Mouse (Mus musculus) heart, embryonic 15.5 days (tissue): ENCODE measurements around the gene Txndc5. TPM values are rescaled to one million over a fixed set of nuclear protein-coding genes. Genes with fewer than 3 reads are reported as not detected.

ENCODE experiments used
- ATAC-seq: fragments of 200-750 bp; cut with Nextera tagmentation; replicated peaks from 2 replicates; pipeline ENCODE4 v1.8.0; 2017; ENCODE audit warnings: low read depth, moderate TSS enrichment; ENCODE audit not compliant: insufficient number of reproducible peaks, insufficient read depth, low FRiP score
- H3K27ac ChIP-seq: fragments of 300-500 bp; sonication (generic); 2 replicates; pipeline ENCODE4 v1.5.1; 2015; ENCODE audit warnings: mild to moderate bottlenecking, inconsistent platforms
- H3K27me3 ChIP-seq: fragments of 300-500 bp; sonication (generic); 2 replicates; pipeline ENCODE4 v1.6.1; 2015; ENCODE audit warnings: inconsistent platforms
- H3K36me3 ChIP-seq: fragments of 300-500 bp; sonication (generic); 2 replicates; pipeline ENCODE4 v1.6.1; 2015; ENCODE audit warnings: mild to moderate bottlenecking, inconsistent platforms
- H3K4me1 ChIP-seq: fragments of 300-500 bp; sonication (generic); replicated peaks from 2 replicates; pipeline ENCODE4 v1.6.1; 2015; ENCODE audit warnings: inconsistent platforms
- H3K4me2 ChIP-seq: fragments of 300-500 bp; sonication (generic); 2 replicates; pipeline ENCODE4 v1.6.1; 2015; ENCODE audit warnings: inconsistent platforms, mild to moderate bottlenecking, moderate library complexity
- H3K4me3 ChIP-seq: fragments of 300-500 bp; sonication (generic); 2 replicates; pipeline ENCODE4 v1.5.1; 2015; ENCODE audit warnings: mild to moderate bottlenecking, inconsistent platforms
- H3K9ac ChIP-seq: fragments of 300-500 bp; sonication (generic); 2 replicates; pipeline ENCODE4 v1.6.1; 2015; ENCODE audit warnings: mild to moderate bottlenecking, inconsistent platforms
- H3K9me3 ChIP-seq: fragments of 300-500 bp; sonication (generic); replicated peaks from 2 replicates; pipeline ENCODE4 v1.6.1; 2016; ENCODE audit warnings: inconsistent platforms
- WGBS: fragments of 180-500 bp; shearing (Covaris S2); methylation state at CpG from one replicate; pipeline ENCODE4 v1.1.7; 2015; ENCODE audit warnings: mixed read lengths; 5-methylcytosine and 5-hydroxymethylcytosine counted together
- polyA plus RNA-seq: library from polyadenylated mRNA; unstranded; fragments of >200 nt; fragmentation: Nextera tagmentation; extraction: Ambion mirVana; gene quantifications from 2 replicates; pipeline ENCODE4 v1.2.1, GENCODE M21; 2015

Gene Txndc5
- polyA plus RNA-seq, 1 experiment from 2014 or later, result 160 TPM

DNA sequence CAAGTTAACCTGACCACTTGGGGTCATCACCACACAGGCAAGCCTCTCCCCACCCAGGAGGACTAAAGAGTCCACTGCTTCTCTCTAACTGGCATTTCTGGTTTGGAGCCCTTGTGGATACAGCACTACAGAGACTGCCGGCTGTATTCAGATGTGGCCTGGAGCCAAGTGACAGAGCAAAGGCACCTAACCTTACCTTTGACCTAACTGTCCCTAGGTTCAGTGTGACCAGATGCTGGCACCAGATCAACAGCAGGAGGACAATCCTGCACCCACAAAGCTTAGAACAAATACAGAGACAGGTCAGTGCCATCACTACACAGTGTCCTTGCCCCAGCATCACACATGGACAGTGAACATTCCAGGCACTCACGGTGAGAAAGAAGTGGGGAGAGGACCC, 2.5 kb downstream of the Txndc5 start:
- no peak for ATAC-seq
- H3K4me2 ChIP-seq, result peak overlapping the region; percentile 93
- H3K27me3 ChIP-seq, result no peaks in the 10 kb centered on the region
- WGBS, result 43% methylated on average over 2 of the region's 2 CpGs
- H3K4me3 ChIP-seq, result peak overlapping the region; percentile 99
- no peaks in the 10 kb centered on the region for H3K9me3 ChIP-seq
- no peak overlapping the region for H3K27ac ChIP-seq
- no peak overlapping the region for H3K9ac ChIP-seq
- peaks cover 17% of the 10 kb centered on the region for H3K36me3 ChIP-seq
- peaks cover 31% of the 10 kb centered on the region for H3K4me1 ChIP-seq

DNA sequence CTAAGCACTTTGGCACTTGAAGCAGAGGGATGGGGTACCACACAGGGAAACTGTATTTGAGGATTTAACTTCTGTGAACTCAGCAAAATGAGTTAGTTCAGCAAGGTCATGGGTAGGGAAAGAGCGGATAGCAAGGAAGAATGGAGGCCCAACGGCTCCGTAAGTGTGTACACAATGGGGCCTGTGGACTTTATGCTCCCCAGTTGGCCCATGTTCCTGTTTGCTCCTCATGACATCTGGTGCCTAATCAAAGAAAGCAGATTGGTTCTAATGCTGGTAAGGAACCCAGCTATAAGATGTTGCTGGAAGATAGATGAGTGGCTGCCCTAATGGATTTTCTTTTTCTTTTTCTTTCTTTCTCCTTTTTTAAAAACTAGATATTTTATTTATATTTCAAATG, 3.4 kb downstream of the Txndc5 start:
- peaks cover 31% of the 10 kb centered on the region for H3K4me1 ChIP-seq
- no peaks in the 10 kb centered on the region for H3K9me3 ChIP-seq
- WGBS, result 69% methylated on average over 3 of the region's 3 CpGs
- no peak overlapping the region for H3K4me3 ChIP-seq
- H3K36me3 ChIP-seq, result peaks cover 26% of the 10 kb centered on the region
- H3K9ac ChIP-seq, result no peak overlapping the region
- H3K27me3 ChIP-seq, result no peaks in the 10 kb centered on the region
- no peak for ATAC-seq
- H3K4me2 ChIP-seq, result peak overlapping the region; percentile 93; the same call in 1 of the 2 replicates
- H3K27ac ChIP-seq, result 0 out of 2 replicates have a peak overlapping the region, but pooled peaks have one; percentile 1

DNA sequence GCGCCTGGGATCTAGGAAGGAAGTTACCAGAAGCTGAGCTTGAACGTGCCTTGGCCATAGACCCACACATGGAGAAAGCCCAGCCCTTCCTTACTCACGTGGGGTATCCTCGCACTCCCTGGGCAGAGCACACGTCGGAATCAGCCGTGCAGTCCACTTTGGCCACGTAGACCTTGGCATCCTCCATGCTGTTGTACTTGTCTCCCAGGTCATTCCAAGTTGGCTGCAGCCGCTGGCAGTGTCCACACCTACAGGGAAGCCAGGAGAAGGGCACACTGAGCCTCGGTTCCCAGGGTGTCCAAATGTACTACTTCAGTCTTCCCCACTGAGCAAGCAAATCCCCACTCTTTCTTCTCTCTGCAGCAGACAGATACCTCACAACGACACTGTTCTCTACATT, 5.4 kb downstream of the Txndc5 start:
- peaks cover 44% of the 10 kb centered on the region for H3K36me3 ChIP-seq
- peaks cover 24% of the 10 kb centered on the region for H3K4me1 ChIP-seq
- no peak overlapping the region for H3K27ac ChIP-seq
- WGBS, result 88% methylated on average over 11 of the region's 11 CpGs
- no peak overlapping the region for H3K4me2 ChIP-seq
- H3K4me3 ChIP-seq, result no peak overlapping the region
- no peaks in the 10 kb centered on the region for H3K27me3 ChIP-seq
- ATAC-seq, result no peak
- no peaks in the 10 kb centered on the region for H3K9me3 ChIP-seq
- no peak overlapping the region for H3K9ac ChIP-seq

DNA sequence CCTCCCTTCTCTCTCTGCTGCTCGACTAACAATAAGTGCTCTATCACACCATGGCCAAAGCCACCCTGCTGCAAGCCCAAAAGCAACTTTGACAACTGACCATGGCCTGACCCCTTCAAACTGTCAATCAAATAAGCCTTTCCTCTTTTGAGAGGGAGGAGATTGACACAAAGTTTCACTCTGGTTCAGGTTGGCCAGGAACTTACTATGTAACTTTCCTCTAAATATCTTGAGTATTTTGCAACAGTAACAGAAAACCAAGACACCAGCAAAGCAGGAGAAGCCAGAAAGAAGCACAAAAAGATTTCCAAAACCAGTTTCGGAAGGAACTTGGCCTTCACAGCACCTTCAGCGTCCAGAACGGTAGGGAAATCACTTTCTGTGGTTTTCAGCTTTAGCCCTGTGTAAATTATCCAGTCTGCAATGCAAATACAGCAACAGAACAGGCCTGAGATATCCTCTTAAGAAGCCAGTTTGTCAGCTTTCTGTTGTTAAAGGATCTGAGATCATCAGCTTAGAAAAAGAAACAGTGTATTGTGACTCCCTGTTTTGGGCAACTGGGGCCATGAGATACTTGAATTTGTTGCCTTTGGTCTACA, 6.5 kb downstream of the Txndc5 start:
- H3K4me2 ChIP-seq, result no peak overlapping the region
- H3K27ac ChIP-seq, result no peak overlapping the region
- no peak for ATAC-seq
- peaks cover 53% of the 10 kb centered on the region for H3K36me3 ChIP-seq
- no peak overlapping the region for H3K4me3 ChIP-seq
- no peak overlapping the region for H3K9ac ChIP-seq
- H3K27me3 ChIP-seq, result no peaks in the 10 kb centered on the region
- H3K4me1 ChIP-seq, result peaks cover 24% of the 10 kb centered on the region
- WGBS, result 74% methylated on average over 4 of the region's 4 CpGs
- H3K9me3 ChIP-seq, result no peaks in the 10 kb centered on the region

DNA sequence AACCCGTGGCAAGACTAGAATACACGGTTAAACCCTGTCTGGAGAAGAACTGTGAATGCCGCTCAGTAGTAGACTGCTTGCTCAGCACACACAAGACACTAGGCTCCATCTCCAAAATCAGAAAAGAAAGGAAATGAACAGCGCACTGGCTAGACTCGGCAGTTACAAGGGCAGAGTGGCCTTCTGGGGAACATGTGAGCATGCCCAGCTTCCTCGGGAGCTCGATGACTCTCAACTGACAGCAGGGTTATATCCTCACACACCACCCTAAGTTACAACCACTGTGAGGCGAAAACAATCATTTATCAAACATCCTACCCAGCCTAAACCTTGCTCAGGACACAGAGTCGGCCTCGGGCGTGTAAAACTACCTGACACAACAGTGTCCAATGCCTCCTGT, 8.3 kb downstream of the Txndc5 start:
- no peak overlapping the region for H3K27ac ChIP-seq
- H3K4me2 ChIP-seq, result no peak overlapping the region
- no peak for ATAC-seq
- peaks cover 7% of the 10 kb centered on the region for H3K4me1 ChIP-seq
- H3K4me3 ChIP-seq, result no peak overlapping the region
- H3K9me3 ChIP-seq, result no peaks in the 10 kb centered on the region
- no peak overlapping the region for H3K9ac ChIP-seq
- WGBS, result 86% methylated on average over 11 of the region's 11 CpGs
- no peaks in the 10 kb centered on the region for H3K27me3 ChIP-seq
- H3K36me3 ChIP-seq, result peaks cover 64% of the 10 kb centered on the region

DNA sequence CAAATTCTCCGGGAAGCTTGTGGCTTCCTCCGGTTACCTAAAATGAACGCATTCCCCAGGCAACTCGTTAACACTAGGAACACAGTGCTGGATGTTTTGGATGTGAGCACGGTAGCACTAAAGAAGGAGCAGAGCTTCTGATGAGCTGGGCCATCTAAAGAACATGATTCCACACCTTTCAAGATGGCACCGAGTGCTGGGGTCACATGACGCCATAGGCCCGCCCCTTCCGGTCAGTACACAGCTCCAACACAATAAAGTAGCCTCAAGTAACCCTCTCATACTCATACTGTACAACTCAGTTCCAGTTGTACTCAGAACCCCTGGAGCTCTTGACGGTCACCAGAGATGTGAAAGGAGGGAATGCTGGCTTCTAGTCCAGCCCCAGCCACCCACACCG, 12.0 kb downstream of the Txndc5 start:
- no peak overlapping the region for H3K4me2 ChIP-seq
- no peak for ATAC-seq
- H3K27ac ChIP-seq, result no peak overlapping the region
- no peak overlapping the region for H3K9ac ChIP-seq
- H3K36me3 ChIP-seq, result peaks cover 74% of the 10 kb centered on the region
- WGBS, result 80% methylated on average over 11 of the region's 11 CpGs
- no peak overlapping the region for H3K4me3 ChIP-seq
- no peaks in the 10 kb centered on the region for H3K27me3 ChIP-seq
- H3K4me1 ChIP-seq, result no peaks in the 10 kb centered on the region
- no peaks in the 10 kb centered on the region for H3K9me3 ChIP-seq

DNA sequence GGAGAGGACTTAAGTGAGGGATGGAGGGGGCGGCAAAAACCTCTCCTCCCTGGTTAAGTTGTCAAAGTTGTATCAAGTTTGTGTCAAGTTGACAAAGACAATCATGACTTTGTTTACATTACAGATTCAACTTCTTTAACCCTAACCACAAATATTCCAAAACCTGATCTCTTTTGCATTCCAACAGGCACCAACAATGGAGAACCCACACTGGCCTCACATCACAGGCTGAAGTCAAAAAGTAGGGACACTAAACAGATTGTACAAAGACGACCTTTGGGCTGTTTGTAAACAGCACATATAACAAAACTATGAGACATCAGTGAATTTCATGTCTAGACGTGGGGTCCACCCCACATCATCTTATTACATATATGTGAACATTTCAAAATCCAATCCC, 12.8 kb downstream of the Txndc5 start:
- Histone ChIP-seq H3K36me3 (peaks cover 70% of the 10 kb centered on the region), H3K27me3 (no peaks in the 10 kb centered on the region), H3K4me1 (no peaks in the 10 kb centered on the region), H3K27ac (no peak overlapping the region), H3K4me3 (no peak overlapping the region), H3K4me2 (no peak overlapping the region), H3K9me3 (no peaks in the 10 kb centered on the region), H3K9ac (no peak overlapping the region)
- WGBS, result 71% methylated on average over 3 of the region's 3 CpGs
- ATAC-seq, result no peak

DNA sequence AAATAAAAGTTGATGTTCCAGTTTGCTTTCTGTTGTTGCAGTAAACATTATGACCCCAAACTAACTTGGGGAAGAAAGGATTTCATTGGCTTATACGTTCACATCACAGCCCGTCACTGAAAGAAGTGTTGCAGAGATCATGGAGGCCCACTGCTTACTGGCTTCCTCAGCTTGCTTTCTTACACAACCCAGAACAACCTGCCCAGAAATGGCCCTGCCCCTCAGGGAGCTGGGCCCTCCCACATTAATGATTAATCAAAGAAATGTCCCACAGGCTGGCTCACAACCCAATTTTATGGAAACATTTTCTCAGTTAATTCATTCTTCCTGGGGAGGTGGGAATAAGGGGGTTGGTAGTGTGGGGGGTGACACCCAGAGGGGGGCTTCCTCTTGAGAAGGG, 13.2 kb downstream of the Txndc5 start:
- H3K4me1 ChIP-seq, result no peaks in the 10 kb centered on the region
- H3K9me3 ChIP-seq, result no peaks in the 10 kb centered on the region
- H3K9ac ChIP-seq, result no peak overlapping the region
- ATAC-seq, result no peak
- no peak overlapping the region for H3K4me3 ChIP-seq
- no peak overlapping the region for H3K4me2 ChIP-seq
- 91% methylated on average over 2 of the region's 2 CpGs for WGBS
- H3K27ac ChIP-seq, result no peak overlapping the region
- H3K36me3 ChIP-seq, result peaks cover 68% of the 10 kb centered on the region
- H3K27me3 ChIP-seq, result no peaks in the 10 kb centered on the region

DNA sequence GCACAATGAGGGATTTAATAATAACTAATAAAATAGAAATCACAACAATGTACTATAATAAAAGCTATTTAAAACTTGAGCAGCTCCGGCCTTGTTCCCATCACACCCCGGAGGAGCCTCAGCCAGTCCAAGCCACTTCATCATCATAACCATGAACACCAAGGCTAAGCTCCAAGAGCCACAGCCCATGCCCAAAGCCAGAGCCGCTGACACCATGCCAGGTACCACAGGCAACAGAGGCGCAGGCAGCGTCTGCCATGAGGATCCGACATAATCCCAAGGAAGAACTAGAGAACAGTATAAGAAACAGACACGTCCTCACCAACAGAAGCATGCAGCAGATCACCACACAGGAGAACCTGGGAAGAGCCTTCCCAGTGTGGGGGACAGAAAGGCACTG, 14.7 kb downstream of the Txndc5 start:
- no peak overlapping the region for H3K9ac ChIP-seq
- peaks cover 67% of the 10 kb centered on the region for H3K36me3 ChIP-seq
- no peaks in the 10 kb centered on the region for H3K27me3 ChIP-seq
- WGBS, result 92% methylated on average over 7 of the region's 7 CpGs
- H3K27ac ChIP-seq, result no peak overlapping the region
- ATAC-seq, result no peak
- H3K4me3 ChIP-seq, result no peak overlapping the region
- no peak overlapping the region for H3K4me2 ChIP-seq
- H3K9me3 ChIP-seq, result no peaks in the 10 kb centered on the region
- no peaks in the 10 kb centered on the region for H3K4me1 ChIP-seq

DNA sequence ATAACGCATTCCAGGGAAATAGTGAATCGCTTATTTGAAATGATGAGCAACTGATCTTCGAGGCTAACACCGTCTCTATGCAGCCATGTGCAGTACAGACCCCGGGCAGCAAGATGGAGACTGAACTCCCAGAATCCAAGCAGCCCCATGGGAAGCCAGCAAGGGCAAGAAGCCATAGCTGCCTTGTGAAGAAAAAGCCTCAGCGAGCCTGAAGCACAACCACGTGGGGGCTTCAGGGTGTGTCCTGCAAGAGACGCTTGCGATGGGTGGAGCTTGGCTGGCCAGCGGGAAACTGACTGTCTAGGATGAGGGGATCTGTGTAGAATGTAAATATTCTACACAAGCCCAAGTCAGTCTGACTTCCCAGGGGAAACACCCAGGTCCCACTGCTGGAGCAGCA, 16.6 kb downstream of the Txndc5 start:
- H3K36me3 ChIP-seq, result peaks cover 57% of the 10 kb centered on the region
- no peak overlapping the region for H3K27ac ChIP-seq
- H3K9ac ChIP-seq, result no peak overlapping the region
- no peaks in the 10 kb centered on the region for H3K9me3 ChIP-seq
- no peak overlapping the region for H3K4me2 ChIP-seq
- no peak overlapping the region for H3K4me3 ChIP-seq
- no peaks in the 10 kb centered on the region for H3K4me1 ChIP-seq
- ATAC-seq, result no peak
- H3K27me3 ChIP-seq, result no peaks in the 10 kb centered on the region
- 76% methylated on average over 10 of the region's 10 CpGs for WGBS

DNA sequence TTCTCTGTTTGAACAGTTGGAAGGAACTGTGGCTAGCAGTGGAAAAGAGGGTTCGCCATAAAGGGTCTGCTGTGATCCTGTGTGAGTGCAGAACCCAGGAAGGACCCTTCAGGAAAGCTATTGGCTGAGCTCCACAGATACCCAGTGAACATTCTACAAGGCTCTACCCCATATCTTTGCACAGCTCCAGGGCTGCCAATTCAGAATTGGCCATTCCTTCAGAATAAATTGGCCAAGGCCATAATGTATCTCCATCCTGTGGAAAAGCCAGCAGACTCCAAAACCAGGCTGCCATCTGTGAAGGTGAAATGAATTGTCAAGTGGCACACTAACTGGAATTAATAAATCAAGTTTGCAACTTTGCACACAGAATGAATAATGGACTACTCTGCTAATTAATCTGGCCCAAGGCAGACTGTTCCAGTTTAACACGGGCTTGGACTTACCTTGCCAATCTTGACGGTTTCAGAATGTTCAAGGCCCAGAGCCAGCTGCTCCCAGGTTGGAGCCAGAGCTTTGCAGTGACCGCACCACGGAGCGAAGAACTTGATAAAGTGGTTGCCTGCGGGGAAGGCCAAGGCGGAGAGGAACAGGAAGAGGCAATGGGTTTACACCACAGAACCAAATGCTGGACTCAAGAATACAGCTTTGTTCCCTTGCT, 18.8 kb downstream of the Txndc5 start:
- no peaks in the 10 kb centered on the region for H3K9me3 ChIP-seq
- no peak overlapping the region for H3K9ac ChIP-seq
- H3K36me3 ChIP-seq, result peaks cover 63% of the 10 kb centered on the region
- H3K27ac ChIP-seq, result no peak overlapping the region
- no peak overlapping the region for H3K4me3 ChIP-seq
- no peak overlapping the region for H3K4me2 ChIP-seq
- no peaks in the 10 kb centered on the region for H3K27me3 ChIP-seq
- 78% methylated on average over 8 of the region's 8 CpGs for WGBS
- H3K4me1 ChIP-seq, result no peaks in the 10 kb centered on the region
- no peak for ATAC-seq

DNA sequence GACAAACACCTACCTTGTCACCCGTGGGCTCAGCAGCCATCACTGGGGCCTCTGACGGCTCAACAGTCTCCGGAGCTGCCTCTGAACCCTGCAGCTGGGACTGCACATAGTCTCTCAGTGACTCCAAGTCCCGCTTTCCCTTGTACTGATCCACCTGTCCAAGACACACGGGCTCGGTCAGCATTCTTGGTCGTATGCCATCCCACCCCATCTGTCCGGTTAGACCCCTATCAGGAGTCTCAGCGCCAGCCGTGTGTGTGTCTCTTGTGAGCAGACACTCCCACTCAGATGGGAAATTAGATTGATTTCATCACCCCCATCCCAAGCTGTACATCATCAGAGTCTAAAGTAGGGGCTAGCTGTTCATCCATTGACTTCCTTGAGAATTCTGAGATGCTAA, 21.7 kb downstream of the Txndc5 start:
- Histone ChIP-seq H3K36me3 (peaks cover 70% of the 10 kb centered on the region), H3K27me3 (no peaks in the 10 kb centered on the region), H3K4me1 (peaks cover 4% of the 10 kb centered on the region; the same call in 1 of the 2 replicates), H3K4me2 (no peak overlapping the region), H3K9me3 (no peaks in the 10 kb centered on the region), H3K4me3 (no peak overlapping the region), H3K27ac (no peak overlapping the region), H3K9ac (no peak overlapping the region)
- WGBS, result 88% methylated on average over 10 of the region's 10 CpGs
- ATAC-seq, result no peak
